Mouse (Mus musculus) heart, embryonic 12.5 days (tissue): ENCODE measurements around the gene Zfp442. TPM values are rescaled to one million over a fixed set of nuclear protein-coding genes. Genes with fewer than 3 reads are reported as not detected.
"Not testable (repeated sequence)": the region's sequence is repeated elsewhere in the genome, so short reads cannot be mapped to it uniquely, and the experiment has no call there.

ENCODE experiments used
- ATAC-seq: fragments of 200-750 bp; cut with Nextera tagmentation; 2 replicates; pipeline ENCODE4 v1.8.0; 2017; ENCODE audit warnings: moderate TSS enrichment, moderate library complexity; ENCODE audit not compliant: insufficient number of reproducible peaks, low FRiP score
- H3K27ac ChIP-seq: fragments of 300-500 bp; sonication (generic); 2 replicates; pipeline ENCODE4 v1.5.1; 2016; ENCODE audit warnings: mild to moderate bottlenecking, moderate library complexity; ENCODE audit not compliant: poor library complexity, severe bottlenecking
- H3K27me3 ChIP-seq: fragments of 300-500 bp; sonication (generic); replicated peaks from 2 replicates; pipeline ENCODE4 v1.6.1; 2016; ENCODE audit warnings: mild to moderate bottlenecking, moderate library complexity
- H3K36me3 ChIP-seq: fragments of 300-500 bp; sonication (generic); 2 replicates; pipeline ENCODE4 v1.6.1; 2016; ENCODE audit warnings: mild to moderate bottlenecking, moderate library complexity
- H3K4me1 ChIP-seq: fragments of 300-500 bp; sonication (generic); replicated peaks from 2 replicates; pipeline ENCODE4 v1.6.1; 2016; ENCODE audit warnings: mild to moderate bottlenecking
- H3K4me2 ChIP-seq: fragments of 300-500 bp; sonication (generic); 2 replicates; pipeline ENCODE4 v1.6.1; 2016; ENCODE audit warnings: mild to moderate bottlenecking, moderate library complexity
- H3K4me3 ChIP-seq: fragments of 300-500 bp; sonication (generic); 2 replicates; pipeline ENCODE4 v1.5.1; 2016; ENCODE audit warnings: mild to moderate bottlenecking
- H3K9ac ChIP-seq: fragments of 300-500 bp; sonication (generic); 2 replicates; pipeline ENCODE4 v1.6.1; 2016; ENCODE audit warnings: mild to moderate bottlenecking, moderate library complexity
- H3K9me3 ChIP-seq: fragments of 300-500 bp; sonication (generic); replicated peaks from 2 replicates; pipeline ENCODE4 v1.6.1; 2016; ENCODE audit warnings: mild to moderate bottlenecking, moderate library complexity
- WGBS: fragments of 180-500 bp; shearing (Covaris S2); methylation state at CpG from one replicate; pipeline ENCODE4 v1.1.7; 2016; 5-methylcytosine and 5-hydroxymethylcytosine counted together
- polyA plus RNA-seq: library from polyadenylated mRNA; unstranded; fragments of >200 nt; fragmentation: Nextera tagmentation; extraction: Ambion mirVana; gene quantifications from 2 replicates; pipeline ENCODE4 v1.2.1, GENCODE M21; 2016

Gene Zfp442
- polyA plus RNA-seq: 4.6 and 4.8 TPM in 2 replicates

- not testable (repeated sequence) for H3K9me3 ChIP-seq, H3K36me3 ChIP-seq, H3K27me3 ChIP-seq, H3K4me1 ChIP-seq
- peak within 1 kb of the TSS; percentile 66 for H3K4me2 ChIP-seq
- ATAC-seq: peak; percentile 98
- peak within 1 kb of the TSS; percentile 67 for H3K9ac ChIP-seq
- H3K27ac ChIP-seq: peak within 1 kb of the TSS; percentile 73; the same call in 1 of the 2 replicates
- H3K4me3 ChIP-seq: peak within 1 kb of the TSS; percentile 62
- WGBS: under 1% methylated on average over 18 of the region's 18 CpGs
Measured at GRCm38 (mm10) chr2:150451180-150451919, at the start of gene Zfp442. TSS of gene Zfp442 (minus strand) at chr2:150451486.

- H3K27me3 ChIP-seq, H3K9ac ChIP-seq, H3K4me1 ChIP-seq, ATAC-seq, H3K27ac ChIP-seq, H3K9me3 ChIP-seq, H3K36me3 ChIP-seq: not testable (repeated sequence)
- peak overlapping the region; percentile 39 for H3K4me3 ChIP-seq
- 31% methylated on average over 60 of the region's 60 CpGs for WGBS
- H3K4me2 ChIP-seq: peak overlapping the region; percentile 64
Measured at GRCm38 (mm10) chr2:150500124-150500973, 49.1 kb upstream of the Zfp442 start.

GRCm38 (mm10) chr2:150493031-150493430 is 41.7 kb upstream of the Zfp442 start:
- H3K36me3 ChIP-seq: no peaks in the 10 kb centered on the region
- H3K27ac ChIP-seq: no peak overlapping the region
- no peaks in the 10 kb centered on the region for H3K27me3 ChIP-seq
- WGBS: 60% methylated on average over 2 of the region's 2 CpGs
- ATAC-seq: no peak
- no peaks in the 10 kb centered on the region for H3K4me1 ChIP-seq
- peaks cover 13% of the 10 kb centered on the region; the same call in 1 of the 2 replicates for H3K9me3 ChIP-seq
- no peak overlapping the region for H3K9ac ChIP-seq
- H3K4me3 ChIP-seq: no peak overlapping the region
- H3K4me2 ChIP-seq: no peak overlapping the region

GRCm38 (mm10) chr2:150484939-150485778 is 33.9 kb upstream of the Zfp442 start, which contains the start of gene Zfp345:
TSS of gene Zfp345 (minus strand) at chr2:150485091.
- H3K9me3 ChIP-seq: peaks cover 13% of the 10 kb centered on the region
- H3K4me3 ChIP-seq, H3K27me3 ChIP-seq, H3K4me2 ChIP-seq, H3K4me1 ChIP-seq, H3K27ac ChIP-seq, H3K9ac ChIP-seq, ATAC-seq, H3K36me3 ChIP-seq: not testable (repeated sequence)
- 51% methylated on average over 8 of the region's 8 CpGs for WGBS

GRCm38 (mm10) chr2:150439084-150439483 is 12.2 kb downstream of the Zfp442 start:
- H3K36me3 ChIP-seq, H3K4me3 ChIP-seq, H3K27ac ChIP-seq, ATAC-seq, H3K4me1 ChIP-seq, H3K4me2 ChIP-seq, H3K9me3 ChIP-seq, H3K27me3 ChIP-seq, H3K9ac ChIP-seq: not testable (repeated sequence)
- WGBS: 95% methylated on average over 1 of the region's 1 CpGs

GRCm38 (mm10) chr2:150412146-150412545 is 39.1 kb downstream of the Zfp442 start:
- not testable (repeated sequence) for ATAC-seq, H3K4me3 ChIP-seq, H3K9ac ChIP-seq, H3K4me1 ChIP-seq, H3K4me2 ChIP-seq, H3K27me3 ChIP-seq, H3K9me3 ChIP-seq, H3K27ac ChIP-seq
- 84% methylated on average over 17 of the region's 17 CpGs for WGBS
- peaks cover 14% of the 10 kb centered on the region for H3K36me3 ChIP-seq

GRCm38 (mm10) chr2:150390198-150390597 is 61.1 kb downstream of the Zfp442 start:
- Histone ChIP-seq H3K9ac (no peak overlapping the region), H3K27me3 (no peaks in the 10 kb centered on the region), H3K27ac (no peak overlapping the region), H3K4me2 (no peak overlapping the region), H3K4me3 (no peak overlapping the region), H3K9me3 (peaks cover 24% of the 10 kb centered on the region), H3K4me1 (no peaks in the 10 kb centered on the region), H3K36me3 (no peaks in the 10 kb centered on the region)
- 77% methylated on average over 1 of the region's 1 CpGs for WGBS
- no peak for ATAC-seq

- not testable (repeated sequence) for H3K4me3 ChIP-seq, H3K36me3 ChIP-seq, H3K4me1 ChIP-seq, H3K27me3 ChIP-seq, H3K27ac ChIP-seq, H3K4me2 ChIP-seq, ATAC-seq, H3K9ac ChIP-seq
- WGBS: 89% methylated on average over 19 of the region's 19 CpGs
- H3K9me3 ChIP-seq: peaks cover 17% of the 10 kb centered on the region; the same call in 1 of the 2 replicates
Measured at GRCm38 (mm10) chr2:150385553-150386106, 65.7 kb downstream of the Zfp442 start.

- peak overlapping the region; percentile 91; the same call in 1 of the 2 replicates for H3K27ac ChIP-seq
Measured at GRCm38 (mm10) chr2:150362878-150363229, 88.4 kb downstream of the Zfp442 start.

GRCm38 (mm10) chr2:150362113-150362877 is 89.0 kb downstream of the Zfp442 start, which contains the start of gene 3300002I08Rik:
TSS of gene 3300002I08Rik (minus strand) at chr2:150362765.
- peak within 1 kb of the TSS; percentile 91 for H3K27ac ChIP-seq
- H3K9me3 ChIP-seq, H3K4me1 ChIP-seq, H3K36me3 ChIP-seq, H3K27me3 ChIP-seq: not testable (repeated sequence)
- H3K9ac ChIP-seq: peak within 1 kb of the TSS; percentile 89
- H3K4me3 ChIP-seq: peak within 1 kb of the TSS; percentile 91
- 7% methylated on average over 17 of the region's 17 CpGs for WGBS
- ATAC-seq: peak; percentile 97
- H3K4me2 ChIP-seq: peak within 1 kb of the TSS; percentile 65

More at GRCm38 (mm10) chr2:150362878-150363229, 88.4 kb downstream of the Zfp442 start:
- Histone ChIP-seq H3K4me3 (peak overlapping the region; percentile 91), H3K9ac (peak overlapping the region; percentile 89), H3K4me2 (peak overlapping the region; percentile 65), H3K9me3 (no peaks in the 10 kb centered on the region), H3K4me1 (0 out of 2 replicates have a peak, but pooled peaks cover 3% of the 10 kb centered on the region), H3K27me3 (no peaks in the 10 kb centered on the region), H3K36me3 (no peaks in the 10 kb centered on the region)
- peak; percentile 46; the same call in 1 of the 2 replicates for ATAC-seq
- 9% methylated on average over 4 of the region's 4 CpGs for WGBS
